Mouse (Mus musculus) hindbrain, embryonic 15.5 days (tissue): ENCODE results near the gene Atrip. TPM values are rescaled to one million over a fixed set of nuclear protein-coding genes. Genes with fewer than 3 reads are reported as not detected.

Experiments used
- ATAC-seq: fragments of 200-750 bp; cut with Nextera tagmentation; 2 replicates; pipeline ENCODE4 v1.8.0; 2017; ENCODE audit warnings: low read depth, moderate number of reproducible peaks, moderate TSS enrichment; ENCODE audit not compliant: low FRiP score
- H3K27ac ChIP-seq: fragments of 300-500 bp; sonication (generic); replicated peaks from 2 replicates; pipeline ENCODE4 v1.5.1; 2015; ENCODE audit warnings: mild to moderate bottlenecking, inconsistent platforms
- H3K27me3 ChIP-seq: fragments of 300-500 bp; sonication (generic); 2 replicates; pipeline ENCODE4 v1.6.1; 2015; ENCODE audit warnings: control low read depth, inconsistent platforms
- H3K36me3 ChIP-seq: fragments of 300-500 bp; sonication (generic); 2 replicates; pipeline ENCODE4 v1.6.1; 2015; ENCODE audit warnings: control low read depth, inconsistent platforms
- H3K4me1 ChIP-seq: fragments of 300-500 bp; sonication (generic); replicated peaks from 2 replicates; pipeline ENCODE4 v1.6.1; 2015; ENCODE audit warnings: control low read depth, inconsistent platforms
- H3K4me2 ChIP-seq: fragments of 300-500 bp; sonication (generic); 2 replicates; pipeline ENCODE4 v1.6.1; 2015; ENCODE audit warnings: moderate library complexity, mild to moderate bottlenecking, inconsistent platforms
- H3K4me3 ChIP-seq: fragments of 300-500 bp; sonication (generic); 2 replicates; pipeline ENCODE4 v1.5.1; 2015; ENCODE audit warnings: mild to moderate bottlenecking, inconsistent platforms
- H3K9ac ChIP-seq: fragments of 300-500 bp; sonication (generic); 2 replicates; pipeline ENCODE4 v1.6.1; 2015; ENCODE audit warnings: inconsistent platforms
- H3K9me3 ChIP-seq: fragments of 300-500 bp; sonication (generic); 2 replicates; pipeline ENCODE4 v1.6.1; 2016; ENCODE audit warnings: control low read depth, inconsistent platforms
- WGBS: fragments of 180-500 bp; shearing (Covaris S2); methylation state at CpG from one replicate; pipeline ENCODE4 v1.1.7; 2015; 5-methylcytosine and 5-hydroxymethylcytosine counted together
- polyA plus RNA-seq: library from polyadenylated mRNA; unstranded; fragments of >200 nt; fragmentation: Nextera tagmentation; extraction: Ambion mirVana; gene quantifications from 2 replicates; pipeline ENCODE4 v1.2.1, GENCODE M21; 2015

The Atrip gene
- polyA plus RNA-seq, 1 experiment from 2014 or later: 30.5 TPM

GRCm38 (mm10) chr9:109081749-109082123 is 7.8 kb upstream of the Atrip start:
- peaks cover 20% of the 10 kb centered on the region for H3K36me3 ChIP-seq
- peak overlapping the region; percentile 92 for H3K4me3 ChIP-seq
- H3K4me2 ChIP-seq: peak overlapping the region; percentile 85
- peak; percentile 19 for ATAC-seq
- H3K9me3 ChIP-seq: no peaks in the 10 kb centered on the region
- peak overlapping the region; percentile 84 for H3K27ac ChIP-seq
- no peaks in the 10 kb centered on the region for H3K27me3 ChIP-seq
- H3K4me1 ChIP-seq: peaks cover 29% of the 10 kb centered on the region
- WGBS: 6% methylated on average over 11 of the region's 11 CpGs
- H3K9ac ChIP-seq: peak overlapping the region; percentile 89

GRCm38 (mm10) chr9:109080516-109080915 is 6.6 kb upstream of the Atrip start:
- H3K4me3 ChIP-seq: no peak overlapping the region
- WGBS: 97% methylated on average over 3 of the region's 3 CpGs

GRCm38 (mm10) chr9:109068095-109068735 is 5.7 kb downstream of the Atrip start:
- no peak overlapping the region for H3K4me3 ChIP-seq
- no peak overlapping the region for H3K27ac ChIP-seq
- peaks cover 14% of the 10 kb centered on the region for H3K4me1 ChIP-seq
- H3K9ac ChIP-seq: no peak overlapping the region
- ATAC-seq: no peak
- 95% methylated on average over 3 of the region's 3 CpGs for WGBS
- no peaks in the 10 kb centered on the region for H3K27me3 ChIP-seq
- H3K4me2 ChIP-seq: no peak overlapping the region
- peaks cover 81% of the 10 kb centered on the region for H3K36me3 ChIP-seq
- no peaks in the 10 kb centered on the region for H3K9me3 ChIP-seq

More at GRCm38 (mm10) chr9:109080516-109080915, 6.6 kb upstream of the Atrip start:
- Histone ChIP-seq H3K9me3 (no peaks in the 10 kb centered on the region), H3K27ac (no peak overlapping the region), H3K27me3 (no peaks in the 10 kb centered on the region), H3K36me3 (peaks cover 20% of the 10 kb centered on the region), H3K9ac (no peak overlapping the region), H3K4me2 (no peak overlapping the region), H3K4me1 (peaks cover 29% of the 10 kb centered on the region)
- no peak for ATAC-seq

- 89% methylated on average over 5 of the region's 5 CpGs for WGBS
- no peak overlapping the region for H3K9ac ChIP-seq
- no peak for ATAC-seq
- H3K9me3 ChIP-seq: no peaks in the 10 kb centered on the region
- peaks cover 68% of the 10 kb centered on the region for H3K36me3 ChIP-seq
- H3K4me1 ChIP-seq: peaks cover 18% of the 10 kb centered on the region
- H3K27ac ChIP-seq: no peak overlapping the region
- no peak overlapping the region for H3K4me2 ChIP-seq
- H3K27me3 ChIP-seq: no peaks in the 10 kb centered on the region
- no peak overlapping the region for H3K4me3 ChIP-seq
Observed at GRCm38 (mm10) chr9:109060898-109061295, 13.0 kb downstream of the Atrip start.

GRCm38 (mm10) chr9:109060184-109060897 is 13.6 kb downstream of the Atrip start:
- Histone ChIP-seq H3K4me2 (no peak overlapping the region), H3K27me3 (no peaks in the 10 kb centered on the region), H3K36me3 (peaks cover 62% of the 10 kb centered on the region), H3K27ac (no peak overlapping the region), H3K4me1 (peaks cover 21% of the 10 kb centered on the region), H3K4me3 (no peak overlapping the region), H3K9ac (no peak overlapping the region), H3K9me3 (no peaks in the 10 kb centered on the region)
- ATAC-seq: peak; percentile 4; the same call in 1 of the 2 replicates
- 93% methylated on average over 16 of the region's 16 CpGs for WGBS

- Histone ChIP-seq H3K27ac (peak within 1 kb of the TSS; percentile 86), H3K4me1 (peaks cover 28% of the 10 kb centered on the region), H3K4me2 (peak within 1 kb of the TSS; percentile 65), H3K9ac (peak within 1 kb of the TSS; percentile 64), H3K27me3 (no peaks in the 10 kb centered on the region), H3K36me3 (peaks cover 52% of the 10 kb centered on the region), H3K4me3 (peak within 1 kb of the TSS; percentile 40), H3K9me3 (no peaks in the 10 kb centered on the region)
- peak; percentile 57 for ATAC-seq
- WGBS: 25% methylated on average over 15 of the region's 15 CpGs
Observed at GRCm38 (mm10) chr9:109059136-109059903, 14.6 kb downstream of the Atrip start, which contains the start of gene Trex1. Trex1 (minus strand) TSS chr9:109059734.

GRCm38 (mm10) chr9:109058006-109058765 is 15.7 kb downstream of the Atrip start:
- H3K4me1 ChIP-seq: peaks cover 28% of the 10 kb centered on the region
- WGBS: 95% methylated on average over 19 of the region's 19 CpGs
- no peak overlapping the region for H3K9ac ChIP-seq
- no peak for ATAC-seq
- H3K27me3 ChIP-seq: no peaks in the 10 kb centered on the region
- H3K27ac ChIP-seq: no peak overlapping the region
- no peak overlapping the region for H3K4me3 ChIP-seq
- H3K36me3 ChIP-seq: peaks cover 41% of the 10 kb centered on the region
- peak overlapping the region; percentile 65 for H3K4me2 ChIP-seq
- H3K9me3 ChIP-seq: no peaks in the 10 kb centered on the region

GRCm38 (mm10) chr9:109057543-109057942 is 16.4 kb downstream of the Atrip start:
- ATAC-seq: no peak
- Histone ChIP-seq H3K36me3 (peaks cover 35% of the 10 kb centered on the region), H3K9ac (no peak overlapping the region), H3K4me3 (no peak overlapping the region), H3K27ac (no peak overlapping the region), H3K4me2 (no peak overlapping the region), H3K4me1 (peaks cover 28% of the 10 kb centered on the region), H3K9me3 (no peaks in the 10 kb centered on the region), H3K27me3 (no peaks in the 10 kb centered on the region)
- 95% methylated on average over 5 of the region's 5 CpGs for WGBS

GRCm38 (mm10) chr9:109056916-109057315 is 17.0 kb downstream of the Atrip start:
- Histone ChIP-seq H3K9ac (no peak overlapping the region), H3K36me3 (peaks cover 30% of the 10 kb centered on the region), H3K9me3 (no peaks in the 10 kb centered on the region), H3K4me3 (no peak overlapping the region), H3K4me2 (no peak overlapping the region), H3K27ac (no peak overlapping the region), H3K27me3 (no peaks in the 10 kb centered on the region), H3K4me1 (peaks cover 28% of the 10 kb centered on the region)
- no peak for ATAC-seq
- 86% methylated on average over 4 of the region's 4 CpGs for WGBS

- Histone ChIP-seq H3K4me3 (no peak overlapping the region), H3K4me2 (no peak overlapping the region), H3K27me3 (no peaks in the 10 kb centered on the region), H3K4me1 (peaks cover 28% of the 10 kb centered on the region), H3K36me3 (peaks cover 30% of the 10 kb centered on the region), H3K9ac (no peak overlapping the region), H3K27ac (no peak overlapping the region), H3K9me3 (no peaks in the 10 kb centered on the region)
- no peak for ATAC-seq
- WGBS: 95% methylated on average over 17 of the region's 17 CpGs
Observed at GRCm38 (mm10) chr9:109056081-109056690, 17.7 kb downstream of the Atrip start.
